Mouse (Mus musculus): ENCODE data around the gene Spred2.

Spred2 gene

GRCm38 (mm10) chr11:19923888-19924756 is at the start of gene Spred2:
TSS of gene Spred2 (plus strand) at chr11:19924375.
- DNase-seq (ENCODE audit: low spot score in 2 of 2), result peak; percentile 65 to 80

DNA sequence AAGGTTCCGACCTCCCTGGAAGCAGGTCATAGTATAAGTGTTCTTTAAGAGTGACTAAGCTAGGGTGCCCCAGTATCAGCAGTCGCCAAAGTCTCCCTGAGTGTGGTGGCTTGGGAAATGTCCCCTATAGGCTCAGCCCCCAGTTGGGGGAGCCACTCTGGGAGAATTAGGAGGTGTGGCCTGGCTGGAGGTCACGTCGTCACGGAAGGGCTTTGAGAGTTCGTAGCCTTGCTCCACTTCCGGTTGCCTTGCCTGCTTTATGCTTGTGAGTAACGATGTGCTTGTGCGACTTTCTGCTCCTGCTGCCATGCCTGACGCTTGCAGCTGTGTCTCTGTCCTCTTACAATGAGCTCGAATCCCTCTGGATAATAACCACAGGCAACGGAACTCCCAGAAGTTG is 48.6 kb upstream of the Spred2 start:
- no peak for DNase-seq (ENCODE audit: low spot score in 2 of 2)

DNA sequence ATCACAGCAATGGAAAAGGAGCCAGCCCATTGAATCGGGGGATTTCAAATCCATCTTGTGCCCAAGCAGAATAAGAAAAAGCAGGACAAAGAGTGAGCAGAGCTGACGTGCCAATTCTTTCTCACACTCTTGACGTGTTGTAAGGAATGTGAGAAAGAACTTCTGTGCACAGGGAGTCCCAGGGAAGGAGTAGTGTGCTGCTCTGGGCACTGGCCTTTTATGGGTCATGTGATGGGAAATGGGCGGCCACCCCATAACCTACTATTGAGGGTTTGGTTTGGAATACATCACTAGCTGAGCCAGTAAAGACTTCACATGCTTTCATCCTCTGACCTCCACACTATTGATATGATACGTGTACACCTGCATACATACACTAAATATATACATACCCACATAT is 48.2 kb upstream of the Spred2 start:
- DNase-seq (ENCODE audit: low spot score in 2 of 2), result no peak

- DNase-seq (ENCODE audit: low spot score in 2 of 2), result no peak
Measured at GRCm38 (mm10) chr11:19877239-19877915, 46.8 kb upstream of the Spred2 start.

- no peak for DNase-seq (ENCODE audit: low spot score in 2 of 2)
Measured at GRCm38 (mm10) chr11:19881342-19881741, 42.8 kb upstream of the Spred2 start.

DNA sequence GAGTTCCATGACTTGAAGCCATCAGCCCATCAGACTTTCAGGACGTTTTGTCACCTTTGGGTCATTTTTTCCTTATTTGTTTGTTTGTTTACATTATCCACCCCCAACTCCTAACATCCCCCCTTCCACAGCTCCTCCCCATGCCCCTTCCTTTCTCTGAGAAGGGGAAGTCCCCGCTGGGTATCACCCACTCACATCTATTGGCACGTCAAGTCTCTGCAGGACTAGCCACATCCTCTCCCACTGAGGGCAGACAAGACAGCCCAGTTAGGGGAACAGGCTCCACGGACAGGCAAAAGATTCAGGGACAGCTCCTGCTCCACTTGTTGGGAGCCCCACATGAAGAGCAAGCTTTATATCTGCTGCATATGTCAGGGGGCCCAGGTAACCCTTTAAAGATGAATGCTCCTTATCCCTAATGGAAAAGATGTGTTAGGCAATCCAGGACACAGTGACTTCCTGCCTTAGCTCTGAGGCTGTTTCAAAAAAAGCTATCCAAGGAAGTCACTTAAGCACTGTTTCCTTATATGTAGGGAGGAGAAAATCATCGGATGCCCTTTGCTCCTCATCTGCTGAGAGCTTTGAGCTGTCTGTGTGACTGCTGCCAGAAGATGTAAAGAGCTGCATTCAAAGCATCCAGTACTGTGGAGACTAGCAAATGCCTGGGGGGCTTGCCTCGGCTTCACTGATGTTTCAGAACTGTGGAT is 33.3 kb upstream of the Spred2 start:
- DNase-seq (ENCODE audit: low spot score in 2 of 2), result no peak

GRCm38 (mm10) chr11:19893233-19893632 is 30.9 kb upstream of the Spred2 start:
- DNase-seq (ENCODE audit: low spot score in 2 of 2), result no peak

DNA sequence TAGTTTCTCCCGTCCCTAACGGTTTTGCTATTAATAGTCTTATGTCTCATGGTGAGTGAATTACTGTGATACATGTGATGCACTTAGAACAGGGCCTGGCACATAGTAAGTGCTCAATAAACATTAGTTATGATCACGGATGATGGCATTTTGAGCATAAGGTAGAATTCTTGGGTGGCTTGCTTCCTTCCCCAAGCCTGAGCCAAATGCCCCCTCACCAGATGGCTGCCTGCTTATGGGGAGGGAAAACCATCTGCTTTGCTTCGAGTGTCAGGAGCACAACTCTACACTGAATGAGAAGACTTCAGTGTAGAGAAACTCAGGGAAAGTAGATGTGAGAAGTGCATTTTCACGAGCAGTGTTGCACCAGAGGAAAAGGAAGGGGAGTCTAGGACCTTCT is 24.6 kb upstream of the Spred2 start:
- peak in 1 of 2 experiments; percentile 20 for DNase-seq (ENCODE audit: low spot score in 2 of 2)

DNA sequence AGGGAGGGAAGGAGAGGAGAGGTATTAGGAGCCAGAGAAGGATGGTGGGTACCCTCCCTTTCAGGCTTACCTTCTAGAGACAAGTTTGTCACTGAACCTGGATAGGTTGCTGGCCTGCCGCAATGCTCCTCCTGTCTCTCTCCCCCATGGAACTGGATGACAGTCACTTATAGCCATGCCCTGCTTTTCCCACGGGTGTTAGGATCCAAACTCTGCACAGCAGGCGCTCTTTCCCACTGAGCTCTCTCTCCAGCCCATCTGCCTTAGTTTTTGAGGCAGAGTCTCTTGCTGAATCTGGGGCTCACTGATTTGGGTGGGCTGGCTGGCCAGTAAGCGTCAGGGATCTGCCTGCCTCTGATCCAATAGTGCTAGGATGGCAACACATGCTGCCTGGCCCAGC is 23.5 kb upstream of the Spred2 start:
- DNase-seq (ENCODE audit: low spot score in 2 of 2), result no peak

- DNase-seq (ENCODE audit: low spot score in 2 of 2), result no peak
Measured at GRCm38 (mm10) chr11:19911216-19911615, 13.0 kb upstream of the Spred2 start.

DNA sequence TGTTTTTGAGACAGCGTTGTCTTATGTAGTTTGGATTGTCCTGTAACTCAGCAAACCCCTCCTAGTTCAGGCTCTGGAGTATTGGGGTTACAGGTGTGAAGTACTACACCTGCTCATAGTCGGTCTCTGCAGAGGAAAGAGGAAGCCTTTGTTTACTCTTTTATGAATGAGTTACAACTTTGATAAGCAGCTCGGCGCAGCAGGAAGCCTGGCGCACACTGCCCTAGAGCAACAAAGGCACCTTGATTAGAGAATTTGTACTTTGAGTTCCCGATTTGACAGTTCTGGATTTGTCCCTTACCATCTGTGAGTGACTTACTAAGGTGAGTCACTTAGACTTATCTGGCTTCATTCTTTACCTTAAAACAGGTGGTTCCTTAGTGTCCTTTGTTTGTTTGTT is 12.0 kb upstream of the Spred2 start:
- DNase-seq (ENCODE audit: low spot score in 2 of 2), result no peak

GRCm38 (mm10) chr11:19912661-19913060 is 11.5 kb upstream of the Spred2 start:
- DNase-seq (ENCODE audit: low spot score in 2 of 2), result no peak

DNA sequence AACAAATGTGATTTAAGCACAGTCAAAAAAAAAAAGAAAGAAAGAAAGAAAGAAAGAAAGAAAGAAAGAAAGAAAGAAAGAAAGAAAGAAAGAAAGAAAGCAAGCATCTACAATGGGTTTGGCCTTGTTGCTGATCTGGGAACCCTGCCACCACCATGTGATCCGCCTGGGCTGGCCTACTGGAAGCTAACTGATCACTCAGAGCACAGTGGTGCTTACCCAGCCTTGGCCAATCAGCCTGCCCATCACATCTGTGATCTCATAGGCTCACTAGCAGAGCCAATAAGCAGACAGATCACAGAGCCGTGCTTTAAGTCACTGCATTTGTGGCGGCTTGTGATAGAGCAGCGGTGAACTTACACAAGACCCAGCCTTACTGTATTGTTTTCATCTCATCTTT is 10.4 kb upstream of the Spred2 start:
- DNase-seq (ENCODE audit: low spot score in 2 of 2), result no peak

DNA sequence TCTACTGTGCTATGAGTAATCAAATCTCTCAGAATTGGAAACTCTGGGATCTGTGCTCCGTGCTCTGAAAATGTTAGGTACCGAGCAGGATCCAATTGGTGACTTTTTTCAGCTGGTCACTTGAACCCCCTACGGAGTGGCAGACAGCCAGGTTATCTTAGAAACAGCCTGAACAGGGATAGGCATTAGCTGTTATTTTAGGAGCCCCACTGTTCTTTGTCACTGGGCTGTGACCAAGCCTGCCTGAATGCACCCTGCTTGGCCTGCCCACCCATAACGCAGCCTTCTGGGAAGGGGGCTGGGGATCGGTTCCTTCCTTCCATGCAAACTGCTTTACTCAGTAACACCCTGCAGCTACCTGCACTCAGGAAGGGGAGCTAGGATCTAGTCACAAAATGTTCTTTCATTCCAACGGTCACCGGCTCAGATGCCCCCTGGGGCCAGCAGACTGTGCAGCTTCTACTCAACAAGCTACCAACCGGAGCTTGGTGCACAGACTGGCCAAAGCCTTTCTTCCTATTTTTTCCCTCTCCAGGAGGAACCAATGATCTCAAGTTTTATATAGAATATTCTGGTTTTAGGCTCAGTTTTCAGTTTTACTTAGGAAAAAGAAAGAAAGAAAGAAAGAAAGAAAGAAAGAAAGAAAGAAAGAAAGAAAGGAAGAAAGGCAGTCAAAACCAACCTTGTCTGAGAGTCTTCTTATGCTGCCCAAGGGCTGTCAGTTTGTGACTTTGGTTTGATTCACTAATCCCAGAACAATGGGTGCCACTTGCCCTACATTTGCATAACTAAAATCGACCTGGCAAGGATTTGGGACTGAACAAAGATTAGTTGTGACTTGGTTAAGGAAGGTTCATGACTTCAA is 6.6 kb upstream of the Spred2 start:
- no peak for DNase-seq (ENCODE audit: low spot score in 2 of 2)

DNA sequence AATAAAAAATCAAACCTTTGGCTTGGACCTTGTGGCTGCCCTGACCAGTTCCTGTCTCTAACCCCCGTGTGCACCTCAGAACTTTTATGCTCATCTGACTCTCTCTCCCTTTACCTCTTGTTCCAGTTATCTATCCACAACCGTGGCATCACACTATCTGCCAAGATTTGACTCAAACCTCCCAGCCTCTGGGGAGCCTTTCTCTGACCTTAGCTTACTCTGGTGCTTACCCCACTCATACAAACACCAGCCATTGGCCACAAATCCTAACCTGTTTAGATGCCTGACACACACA is 6.0 kb upstream of the Spred2 start:
- DNase-seq (ENCODE audit: low spot score in 2 of 2), result no peak

- no peak for DNase-seq (ENCODE audit: low spot score in 2 of 2)
Measured at GRCm38 (mm10) chr11:19919460-19919784, 4.8 kb upstream of the Spred2 start.

DNA sequence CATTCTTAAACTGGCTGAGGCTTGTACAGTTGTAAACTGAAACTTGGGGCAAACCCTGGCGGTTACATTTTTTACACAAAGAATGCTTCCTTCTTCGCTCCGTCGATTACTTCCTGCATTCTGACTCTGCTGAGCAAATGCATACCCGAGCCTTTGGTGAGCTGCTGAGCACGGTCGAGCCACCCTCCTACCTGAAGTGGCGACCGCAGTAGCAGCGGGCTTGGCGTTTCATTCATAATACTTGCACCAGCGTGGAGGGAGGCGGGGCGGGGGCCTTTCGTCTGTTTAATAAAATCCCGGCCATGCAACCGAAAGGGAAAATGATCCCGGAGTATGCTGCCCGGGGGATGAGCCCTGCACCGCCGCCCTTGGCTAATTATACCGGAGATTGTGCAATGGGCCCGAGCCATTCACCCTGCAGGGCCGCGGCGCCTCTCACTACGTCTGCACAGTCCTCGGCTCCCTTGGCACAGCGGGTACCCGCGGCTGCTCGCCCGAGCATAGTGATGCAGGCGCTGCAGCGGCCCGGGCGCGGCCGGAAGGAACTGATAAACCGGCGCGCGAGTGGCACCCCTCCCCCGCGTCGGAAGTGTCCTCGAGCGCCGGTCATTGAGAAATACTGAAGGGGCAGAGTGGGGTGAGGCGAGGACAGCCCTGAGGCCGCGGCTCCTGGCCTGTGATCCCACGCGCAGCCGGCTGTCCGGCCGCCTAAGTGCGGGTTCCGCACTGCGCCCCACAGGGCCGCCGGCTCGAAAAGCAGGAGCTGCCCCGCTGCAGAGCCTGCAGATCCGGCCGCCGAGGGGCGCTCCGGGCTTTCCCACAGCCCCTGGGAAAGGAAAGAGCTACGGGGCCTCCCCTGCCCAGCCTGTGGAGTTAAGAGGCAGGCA is 4.1 kb upstream of the Spred2 start:
- DNase-seq (ENCODE audit: low spot score in 2 of 2), result peak; percentile 63 to 81

GRCm38 (mm10) chr11:19921723-19922122 is 2.5 kb upstream of the Spred2 start:
- no peak for DNase-seq (ENCODE audit: low spot score in 2 of 2)

GRCm38 (mm10) chr11:19922208-19922607 is 2.0 kb upstream of the Spred2 start:
- DNase-seq (ENCODE audit: low spot score in 2 of 2), result no peak

DNA sequence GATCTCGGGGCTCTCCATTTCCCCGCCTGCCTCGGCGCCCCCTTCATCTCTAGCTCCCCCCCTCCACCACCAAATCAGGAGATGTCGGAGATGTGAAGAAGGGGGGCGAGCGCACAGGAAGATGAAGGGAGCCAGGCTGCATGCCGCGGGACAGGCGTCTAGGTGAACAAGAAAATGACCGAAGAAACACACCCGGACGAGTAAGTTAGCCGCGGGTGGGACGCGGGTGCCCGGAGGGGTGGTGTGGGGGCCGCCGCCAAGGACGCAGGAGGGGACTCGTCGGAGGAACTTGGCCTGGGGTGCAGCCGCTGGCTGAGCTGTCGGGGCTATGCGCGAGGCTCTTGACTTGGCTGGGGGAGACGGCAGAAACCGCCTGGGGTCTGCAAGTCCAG is 578 bp downstream of the Spred2 start:
- peak in 1 of 2 experiments; percentile 49 for DNase-seq (ENCODE audit: low spot score in 2 of 2)

All from cerebellum, postnatal 4 days (tissue).